Mouse (Mus musculus) CH12.LX (cell line): ENCODE results near the gene Olfr427.
A peak's percentile ranks its signal among the peaks of the same experiment; 100 is the strongest.

Experiments used
- CHD2 ChIP-seq: IDR thresholded peaks from 2 replicates; pipeline ENCODE4 v1.6.1; 2011; ENCODE audit warnings: low read length, improper control_type of control experiment
- CTCF ChIP-seq, 2 experiments: IDR thresholded peaks in 1 of 2; conservative IDR thresholded peaks in 1 of 2; 2 replicates each; pipeline ENCODE4 v1.5.1; 2011 to 2012; ENCODE audit warnings: low read depth in 2 of 2, low read length in 2 of 2, improper control_type of control experiment in 1 of 2, inconsistent platforms in 1 of 2, mild to moderate bottlenecking in 1 of 2, moderate library complexity in 1 of 2
- EP300 ChIP-seq: IDR thresholded peaks from 2 replicates; pipeline ENCODE4 v1.6.1; 2011; ENCODE audit warnings: low read length, improper control_type of control experiment
- GABPA ChIP-seq: IDR thresholded peaks from 2 replicates; pipeline ENCODE4 v1.6.1; 2012; ENCODE audit warnings: low read depth, low read length, improper control_type of control experiment, inconsistent platforms; ENCODE audit not compliant: insufficient replicate concordance
- HCFC1 ChIP-seq: IDR thresholded peaks from 2 replicates; pipeline ENCODE4 v1.6.1; 2012; ENCODE audit warnings: low read depth, mild to moderate bottlenecking, inconsistent platforms, low read length, improper control_type of control experiment
- MAX ChIP-seq: IDR thresholded peaks from 2 replicates; pipeline ENCODE4 v1.6.1; 2011; ENCODE audit warnings: low read length, improper control_type of control experiment
- SIN3A ChIP-seq: IDR thresholded peaks from 2 replicates; pipeline ENCODE4 v1.6.1; 2012; ENCODE audit warnings: low read length, improper control_type of control experiment, inconsistent platforms
- USF1 ChIP-seq: IDR thresholded peaks from 2 replicates; pipeline ENCODE4 v1.6.1; 2014; ENCODE audit warnings: low read depth, mild to moderate bottlenecking, inconsistent platforms, low read length, improper control_type of control experiment
- ZC3H11A ChIP-seq: IDR thresholded peaks from 2 replicates; pipeline ENCODE4 v1.6.1; 2012; ENCODE audit warnings: low read depth, mild to moderate bottlenecking, inconsistent platforms, low read length, improper control_type of control experiment
- ZMIZ1 ChIP-seq: IDR thresholded peaks from 2 replicates; pipeline ENCODE4 v1.6.1; 2012; ENCODE audit warnings: low read depth, mild to moderate bottlenecking, inconsistent platforms, low read length, improper control_type of control experiment

GRCm38 (mm10) chr1:174103735-174104134, 7.0 kb downstream of the Olfr427 start:
- TF ChIP-seq ZC3H11A (peak; percentile 67), MAX (no peak), SIN3A (no peak), CTCF (conservative IDR thresholded peaks at IDR 0.05 in 1 of 2, IDR thresholded peaks at IDR 0.05 in 1 of 2; ENCODE audit: low read depth in 2 of 2, low read length in 2 of 2) (peak in 1 of 2 experiments; percentile 71; a peak in 2 of 4 replicates), USF1 (no peak), GABPA (no peak), HCFC1 (no peak), EP300 (no peak), CHD2 (no peak), ZMIZ1 (no peak)
